ENCODE assay signal across 9 mouse cellular contexts in genomic region chr9:43261124-43261907, GRCm38 (mm10). TPM values are rescaled to one million over a fixed set of nuclear protein-coding genes. Genes with fewer than 3 reads are reported as not detected.
DNase-seq lines count a peak whose midpoint lies in the region; ATAC-seq and TF ChIP-seq lines count a peak whose summit lies in the region.
"Had no signal": no experiment of that assay in that cellular context is flagged by ENCODE, and none has a peak within 500 bp of the region (broad histone marks: within the 10 kb centered on the region; RNA-seq: fewer than 3 reads in every experiment).

No protein-coding gene starts in this region.

- TF ChIP-seq CTCF in lung, embryonic 14.5 days (IDR thresholded peaks at IDR 0.05; ENCODE audit: low read depth): no peak
- TF ChIP-seq CTCF in thymus, adult 2 months (IDR thresholded peaks at IDR 0.05; ENCODE audit: borderline replicate concordance, control insufficient read depth, extremely low read depth, insufficient read depth, low read length, poor library complexity): no peak

- ATAC-seq in lung, embryonic 14.5 days (ENCODE audit: insufficient read depth): peak; percentile 82
- peak; percentile 69 for ATAC-seq in embryonic facial prominence, embryonic 13.5 days (ENCODE audit: insufficient number of reproducible peaks, insufficient read depth, low FRiP score, low TSS enrichment, low read depth)
- peak; percentile 65 for ATAC-seq in limb, embryonic 12.5 days (ENCODE audit: insufficient number of reproducible peaks, insufficient read depth, low FRiP score, low TSS enrichment, low read depth)
- ATAC-seq in stomach, embryonic 14.5 days (ENCODE audit: insufficient number of reproducible peaks, insufficient read depth, low FRiP score, low read depth): peak; percentile 64; the same call in 1 of the 2 replicates
- no peak for ATAC-seq in erythroblast, adult 5-6 weeks (replicated peaks; ENCODE audit: low FRiP score, poor library complexity, severe bottlenecking)

- no peaks in the 10 kb centered on the region for H3K36me3 ChIP-seq in lung, embryonic 14.5 days (ENCODE audit: insufficient read depth)
- H3K36me3 ChIP-seq in embryonic facial prominence, embryonic 13.5 days: no peaks in the 10 kb centered on the region
- H3K36me3 ChIP-seq in limb, embryonic 12.5 days: no peaks in the 10 kb centered on the region
- H3K36me3 ChIP-seq in stomach, embryonic 14.5 days (ENCODE audit: control insufficient read depth, insufficient read depth, low read length): no peaks in the 10 kb centered on the region
- H3K36me3 ChIP-seq in thymus, adult 2 months (ENCODE audit: control insufficient read depth, insufficient read depth, low read length): no peaks in the 10 kb centered on the region

- no peak for TF ChIP-seq POLR2A in thymus, adult 2 months (IDR thresholded peaks at IDR 0.05; ENCODE audit: control insufficient read depth, extremely low read depth, insufficient read depth, low read length, poor library complexity)

- H3K4me1 ChIP-seq in lung, embryonic 14.5 days (ENCODE audit: insufficient read depth): peaks cover 24% of the 10 kb centered on the region
- peaks cover 61% of the 10 kb centered on the region for H3K4me1 ChIP-seq in embryonic facial prominence, embryonic 13.5 days
- peaks cover 80% of the 10 kb centered on the region for H3K4me1 ChIP-seq in limb, embryonic 12.5 days (replicated peaks)
- peaks cover 35% of the 10 kb centered on the region for H3K4me1 ChIP-seq in stomach, embryonic 14.5 days (ENCODE audit: control insufficient read depth, insufficient read depth, low read length)
- peaks cover 17% of the 10 kb centered on the region; the same call in 1 of the 2 replicates for H3K4me1 ChIP-seq in thymus, adult 2 months (replicated peaks; ENCODE audit: control insufficient read depth, insufficient read depth, low read length)

- H3K27me3 ChIP-seq in lung, embryonic 14.5 days (ENCODE audit: insufficient read depth, low read length): no peaks in the 10 kb centered on the region
- no peaks in the 10 kb centered on the region for H3K27me3 ChIP-seq in embryonic facial prominence, embryonic 13.5 days
- no peaks in the 10 kb centered on the region for H3K27me3 ChIP-seq in limb, embryonic 12.5 days
- no peaks in the 10 kb centered on the region for H3K27me3 ChIP-seq in stomach, embryonic 14.5 days (ENCODE audit: control insufficient read depth, insufficient read depth, low read length)
- H3K27me3 ChIP-seq in thymus, adult 2 months (ENCODE audit: control insufficient read depth, insufficient read depth, low read length): no peaks in the 10 kb centered on the region

- H3K4me3 ChIP-seq in lung, embryonic 14.5 days (ENCODE audit: low read depth, low read length): no peak overlapping the region
- no peak overlapping the region for H3K4me3 ChIP-seq in embryonic facial prominence, embryonic 13.5 days
- no peak overlapping the region for H3K4me3 ChIP-seq in limb, embryonic 12.5 days (replicated peaks)
- no peak overlapping the region for H3K4me3 ChIP-seq in stomach, embryonic 14.5 days (ENCODE audit: low read depth, low read length)
- H3K4me3 ChIP-seq in thymus, adult 2 months (ENCODE audit: control insufficient read depth, insufficient read depth, low read length): no peak overlapping the region

- H3K27ac ChIP-seq in lung, embryonic 14.5 days (ENCODE audit: low read depth): peak overlapping the region; percentile 96
- H3K27ac ChIP-seq in embryonic facial prominence, embryonic 13.5 days: peak overlapping the region; percentile 98
- H3K27ac ChIP-seq in limb, embryonic 12.5 days: peak overlapping the region; percentile 94
- peak overlapping the region; percentile 94 for H3K27ac ChIP-seq in stomach, embryonic 14.5 days (ENCODE audit: low read length)
- no peak overlapping the region for H3K27ac ChIP-seq in thymus, adult 2 months (ENCODE audit: control insufficient read depth, insufficient read depth, low read length)

- peak; percentile 90 for DNase-seq in lung, embryonic 14.5 days
- no peak for DNase-seq in lung, postnatal 36 days
- DNase-seq in thymus, adult 2 months: no peak
- DNase-seq: heart, postnatal 36 days; left cerebral cortex, postnatal 4 days had no signal

- H3K9ac ChIP-seq in lung, embryonic 14.5 days: no peak overlapping the region
- H3K9ac ChIP-seq in embryonic facial prominence, embryonic 13.5 days: peak overlapping the region; percentile 32; the same call in 1 of the 2 replicates
- H3K9ac ChIP-seq in limb, embryonic 12.5 days (replicated peaks): peak overlapping the region; percentile 24; the same call in 1 of the 2 replicates
- H3K9ac ChIP-seq in stomach, embryonic 14.5 days (replicated peaks; ENCODE audit: low read depth, low read length): no peak overlapping the region

- peak overlapping the region; percentile 25; the same call in 1 of the 2 replicates for H3K4me2 ChIP-seq in lung, embryonic 14.5 days
- peak overlapping the region; percentile 35 for H3K4me2 ChIP-seq in embryonic facial prominence, embryonic 13.5 days
- peak overlapping the region; percentile 37 for H3K4me2 ChIP-seq in limb, embryonic 12.5 days
- H3K4me2 ChIP-seq in stomach, embryonic 14.5 days (replicated peaks; ENCODE audit: low read depth, low read length): 0 out of 2 replicates have a peak overlapping the region, but pooled peaks have one; percentile 1

- no peaks in the 10 kb centered on the region for H3K9me3 ChIP-seq in lung, embryonic 14.5 days (ENCODE audit: low read depth, low read length)
- no peaks in the 10 kb centered on the region for H3K9me3 ChIP-seq in embryonic facial prominence, embryonic 13.5 days
- H3K9me3 ChIP-seq in limb, embryonic 12.5 days: no peaks in the 10 kb centered on the region
- no peaks in the 10 kb centered on the region for H3K9me3 ChIP-seq in stomach, embryonic 14.5 days (ENCODE audit: control insufficient read depth, low read depth, low read length)

- 32% methylated on average over 4 of the region's 4 CpGs for WGBS in lung, embryonic 14.5 days
- 26% methylated on average over 4 of the region's 4 CpGs for WGBS in embryonic facial prominence, embryonic 13.5 days
- WGBS in limb, embryonic 12.5 days: 15% methylated on average over 4 of the region's 4 CpGs
- 35% methylated on average over 4 of the region's 4 CpGs for WGBS in stomach, embryonic 14.5 days
- 93% methylated on average over 4 of the region's 4 CpGs for WGBS in thymus, adult 2 months

RNA-seq across cellular contexts. Expression of gene Oaf, which starts 21.6 kb away (rescaled TPM):
- 84.5 and 95.4 TPM in 2 replicates for polyA plus RNA-seq in lung, embryonic 14.5 days (2014; fragmentation: Nextera tagmentation; extraction: Ambion mirVana)
- polyA plus RNA-seq in embryonic facial prominence, embryonic 13.5 days (2015; fragmentation: Nextera tagmentation; extraction: Ambion mirVana): 81.8 and 86.1 TPM in 2 replicates
- polyA plus RNA-seq in limb, embryonic 12.5 days (2016; fragmentation: Nextera tagmentation; extraction: Ambion mirVana): 100 and 102 TPM in 2 replicates
- 92.9 and 99.3 TPM in 2 replicates for polyA plus RNA-seq in stomach, embryonic 14.5 days (2014; fragmentation: Nextera tagmentation; extraction: Ambion mirVana)
- total RNA-seq in erythroblast, adult 5-6 weeks (2015; ENCODE audit: low replicate concordance): 2.1 and 21.7 TPM in 2 replicates
- total RNA-seq in erythroblast, adult 5-6 weeks (2017; ENCODE audit: low replicate concordance): 1.8 and 3.7 TPM in 2 replicates
- polyA plus RNA-seq in thymus, adult 2 months (2012; rRNA removed): 10.2 and 10.8 TPM in 2 replicates

RNA-seq across cellular contexts. Expression of gene Trim29, which starts 49.3 kb away (rescaled TPM):
- 0.19 and 0.21 TPM in 2 replicates for polyA plus RNA-seq in lung, embryonic 14.5 days (2014; fragmentation: Nextera tagmentation; extraction: Ambion mirVana)
- 45.2 and 50.1 TPM in 2 replicates for polyA plus RNA-seq in embryonic facial prominence, embryonic 13.5 days (2015; fragmentation: Nextera tagmentation; extraction: Ambion mirVana)
- polyA plus RNA-seq in limb, embryonic 12.5 days (2016; fragmentation: Nextera tagmentation; extraction: Ambion mirVana): 10.9 and 11.1 TPM in 2 replicates
- 24.6 and 27.9 TPM in 2 replicates for polyA plus RNA-seq in stomach, embryonic 14.5 days (2014; fragmentation: Nextera tagmentation; extraction: Ambion mirVana)
- total RNA-seq in erythroblast, adult 5-6 weeks (2015; ENCODE audit: low replicate concordance): not detected in 2 replicates
- 0.60 TPM in 1 of 2 replicates, not detected in the other for total RNA-seq in erythroblast, adult 5-6 weeks (2017; ENCODE audit: low replicate concordance)
- 30.1 and 35.6 TPM in 2 replicates for polyA plus RNA-seq in thymus, adult 2 months (2012; rRNA removed)
- total RNA-seq: left cerebral cortex, postnatal 4 days had no signal

RNA-seq across cellular contexts. Expression of gene Pou2f3, which starts 51.1 kb away (rescaled TPM):
- polyA plus RNA-seq in lung, embryonic 14.5 days (2014; fragmentation: Nextera tagmentation; extraction: Ambion mirVana): 0.08 and 0.16 TPM in 2 replicates
- polyA plus RNA-seq in embryonic facial prominence, embryonic 13.5 days (2015; fragmentation: Nextera tagmentation; extraction: Ambion mirVana): 2.0 and 2.1 TPM in 2 replicates
- polyA plus RNA-seq in limb, embryonic 12.5 days (2016; fragmentation: Nextera tagmentation; extraction: Ambion mirVana): not detected in 2 replicates
- 0.27 and 0.71 TPM in 2 replicates for polyA plus RNA-seq in stomach, embryonic 14.5 days (2014; fragmentation: Nextera tagmentation; extraction: Ambion mirVana)
- not detected in 2 replicates for total RNA-seq in erythroblast, adult 5-6 weeks (2015; ENCODE audit: low replicate concordance)
- total RNA-seq in erythroblast, adult 5-6 weeks (2017; ENCODE audit: low replicate concordance): not detected in 2 replicates
- 1.3 and 1.7 TPM in 2 replicates for polyA plus RNA-seq in thymus, adult 2 months (2012; rRNA removed)
- total RNA-seq: left cerebral cortex, postnatal 4 days had no signal

Comparison
In these comparisons a context has a peak if more than half of its experiments do, and no peak if none do; other contexts are left out.
1. H3K9ac ChIP-seq: peak in embryonic facial prominence, embryonic 13.5 days (single experiment) and limb, embryonic 12.5 days (single experiment); none in lung, embryonic 14.5 days (single experiment) and stomach, embryonic 14.5 days (single experiment).
2. Peak in every context shown above with its lines, with median percentiles within 50 percentile points of each other: H3K4me2 ChIP-seq.